Comparison of ENCODE assay signal across 8 mouse cellular contexts in genomic region chr4:134497986-134498731, GRCm38 (mm10). TPM values are rescaled to one million over a fixed set of nuclear protein-coding genes. Genes with fewer than 3 reads are reported as not detected.
A peak's percentile ranks its signal among the peaks of the same experiment; 100 is the strongest.
DNase-seq lines count a peak whose midpoint lies in the region; ATAC-seq and TF ChIP-seq lines count a peak whose summit lies in the region.

No protein-coding gene starts in this region.

- no peak for ATAC-seq in heart, postnatal 0 days (ENCODE audit: insufficient read depth, low read depth)
- no peak for ATAC-seq in liver, embryonic 15.5 days (ENCODE audit: insufficient read depth)

- H3K9me3 ChIP-seq in heart, postnatal 0 days (replicated peaks; ENCODE audit: control insufficient read depth, low read length), result no peaks in the 10 kb centered on the region
- no peaks in the 10 kb centered on the region for H3K9me3 ChIP-seq in liver, embryonic 15.5 days (replicated peaks)

- peak overlapping the region; percentile 96 for H3K4me2 ChIP-seq in heart, postnatal 0 days (ENCODE audit: low read depth, low read length)
- H3K4me2 ChIP-seq in liver, embryonic 15.5 days, result peak overlapping the region; percentile 94

- no peak overlapping the region for H3K9ac ChIP-seq in heart, postnatal 0 days (replicated peaks; ENCODE audit: low read depth, low read length)
- H3K9ac ChIP-seq in liver, embryonic 15.5 days, result no peak overlapping the region

- WGBS in heart, postnatal 0 days, result 53% methylated on average over 12 of the region's 12 CpGs
- 60% methylated on average over 12 of the region's 12 CpGs for WGBS in liver, embryonic 15.5 days (ENCODE audit: insufficient replicate concordance)

- H3K4me3 ChIP-seq in heart, postnatal 0 days (ENCODE audit: low read depth, low read length), result no peak overlapping the region
- peak overlapping the region; percentile 62 for H3K4me3 ChIP-seq in liver, embryonic 15.5 days (replicated peaks)

- H3K27ac ChIP-seq in heart, postnatal 0 days (ENCODE audit: low read depth), result no peak overlapping the region
- no peak overlapping the region for H3K27ac ChIP-seq in liver, embryonic 15.5 days (replicated peaks)

- TF ChIP-seq CTCF in heart, postnatal 0 days (IDR thresholded peaks at IDR 0.05; ENCODE audit: low read depth), result no peak
- no peak for TF ChIP-seq CTCF in brain, embryonic 14.5 days (IDR thresholded peaks at IDR 0.05; ENCODE audit: borderline replicate concordance, extremely low read depth, insufficient read depth, insufficient read length)

- no peak for TF ChIP-seq POLR2A in brain, embryonic 14.5 days (IDR thresholded peaks at IDR 0.05; ENCODE audit: borderline replicate concordance, extremely low read depth, insufficient read depth, insufficient read length, poor library complexity, severe bottlenecking)

- H3K4me1 ChIP-seq in heart, postnatal 0 days (ENCODE audit: control insufficient read depth, insufficient read depth), result peaks cover 36% of the 10 kb centered on the region
- peaks cover 62% of the 10 kb centered on the region for H3K4me1 ChIP-seq in liver, embryonic 15.5 days (replicated peaks)

- no peak for TF ChIP-seq EP300 in heart, postnatal 0 days (IDR thresholded peaks at IDR 0.05; ENCODE audit: low read depth)

- intact Hi-C loops in heart, postnatal 36 days (cut with DNase I), result no loop called here

- DNase-seq in heart, postnatal 0 days (ENCODE audit: low spot score), result no peak
- DNase-seq in heart, postnatal 36 days, result no peak
- peak; percentile 15 for DNase-seq in MEL-GATA-1-ER (ENCODE audit: extremely low read depth, low read depth)
- peak; percentile 57 for DNase-seq in brain, embryonic 14.5 days (ENCODE audit: low read depth)
- no peak for DNase-seq in layer of hippocampus, adult 11-12 months (ENCODE audit: low spot score)
- no peak for DNase-seq in embryo, embryonic 10 days (ENCODE audit: low spot score)
- no peak for DNase-seq in layer of hippocampus, postnatal 10 days (ENCODE audit: low spot score in 2 of 2)

- no peaks in the 10 kb centered on the region for H3K27me3 ChIP-seq in heart, postnatal 0 days (ENCODE audit: control insufficient read depth, insufficient read depth, low read length)
- peaks cover 4% of the 10 kb centered on the region; the same call in 1 of the 2 replicates for H3K27me3 ChIP-seq in liver, embryonic 15.5 days

- no peaks in the 10 kb centered on the region for H3K36me3 ChIP-seq in heart, postnatal 0 days (replicated peaks; ENCODE audit: control insufficient read depth, insufficient read depth, low read length)
- H3K36me3 ChIP-seq in liver, embryonic 15.5 days (replicated peaks), result no peaks in the 10 kb centered on the region

RNA-seq across cellular contexts. Expression of gene Paqr7, which starts 1.7 kb away (rescaled TPM):
- 13.1 and 25.4 TPM in 2 replicates for total RNA-seq in heart, postnatal 0 days (2014; rRNA removed; ENCODE audit: low replicate concordance)
- 15.4 and 18.7 TPM in 2 replicates for polyA plus RNA-seq in heart, postnatal 0 days (2015; fragmentation: Nextera tagmentation; extraction: Ambion mirVana)
- total RNA-seq in heart, postnatal 36 days (2021), result 10 to 100 TPM; 19.0 to 24.0 TPM
- polyA plus RNA-seq in brain, embryonic 14.5 days (2012; rRNA removed), result 19.6 and 21.3 TPM in 2 replicates
- polyA plus RNA-seq in liver, embryonic 15.5 days (2015; fragmentation: Nextera tagmentation; extraction: Ambion mirVana), result 7.8 and 8.4 TPM in 2 replicates
- total RNA-seq in layer of hippocampus, postnatal 10 days (2021), result 10 to 100 TPM; 50.0 to 51.9 TPM

RNA-seq across cellular contexts. Expression of gene Aunip, which starts 12.6 kb away (rescaled TPM):
- 2.7 and 3.1 TPM in 2 replicates for total RNA-seq in heart, postnatal 0 days (2014; rRNA removed; ENCODE audit: low replicate concordance)
- polyA plus RNA-seq in heart, postnatal 0 days (2015; fragmentation: Nextera tagmentation; extraction: Ambion mirVana), result 1.8 and 2.5 TPM in 2 replicates
- total RNA-seq in heart, postnatal 36 days (2021), result under 1 TPM in 1 of 2 experiments, not detected in 1; 0.22 TPM
- 2.8 and 3.9 TPM in 2 replicates for polyA plus RNA-seq in brain, embryonic 14.5 days (2012; rRNA removed)
- polyA plus RNA-seq in liver, embryonic 15.5 days (2015; fragmentation: Nextera tagmentation; extraction: Ambion mirVana), result 14.0 and 18.9 TPM in 2 replicates
- total RNA-seq in layer of hippocampus, postnatal 10 days (2021), result under 1 TPM; 0.48 to 0.78 TPM

RNA-seq across cellular contexts. Expression of gene Stmn1, which starts 30.0 kb away (rescaled TPM):
- 149 and 227 TPM in 2 replicates for total RNA-seq in heart, postnatal 0 days (2014; rRNA removed; ENCODE audit: low replicate concordance)
- polyA plus RNA-seq in heart, postnatal 0 days (2015; fragmentation: Nextera tagmentation; extraction: Ambion mirVana), result 372 and 387 TPM in 2 replicates
- 10 to 100 TPM; 28.4 to 28.9 TPM for total RNA-seq in heart, postnatal 36 days (2021)
- 1,070 and 2,202 TPM in 2 replicates for polyA plus RNA-seq in brain, embryonic 14.5 days (2012; rRNA removed)
- 398 and 432 TPM in 2 replicates for polyA plus RNA-seq in liver, embryonic 15.5 days (2015; fragmentation: Nextera tagmentation; extraction: Ambion mirVana)
- total RNA-seq in layer of hippocampus, postnatal 10 days (2021), result 1,000 to 10,000 TPM; 1,050 to 1,137 TPM

RNA-seq across cellular contexts. Expression of gene Mtfr1l, which starts 37.0 kb away (rescaled TPM):
- total RNA-seq in heart, postnatal 0 days (2014; rRNA removed; ENCODE audit: low replicate concordance), result 145 and 159 TPM in 2 replicates
- 191 and 207 TPM in 2 replicates for polyA plus RNA-seq in heart, postnatal 0 days (2015; fragmentation: Nextera tagmentation; extraction: Ambion mirVana)
- total RNA-seq in heart, postnatal 36 days (2021), result 100 to 1,000 TPM; 178 to 188 TPM
- 152 and 168 TPM in 2 replicates for polyA plus RNA-seq in brain, embryonic 14.5 days (2012; rRNA removed)
- 39.6 and 40.3 TPM in 2 replicates for polyA plus RNA-seq in liver, embryonic 15.5 days (2015; fragmentation: Nextera tagmentation; extraction: Ambion mirVana)
- 10 to 100 TPM; 82.0 to 86.7 TPM for total RNA-seq in layer of hippocampus, postnatal 10 days (2021)

RNA-seq across cellular contexts. Expression of gene Selenon, which starts 53.8 kb away (rescaled TPM):
- total RNA-seq in heart, postnatal 0 days (2014; rRNA removed; ENCODE audit: low replicate concordance), result 18.2 and 30.5 TPM in 2 replicates
- 6.8 and 7.2 TPM in 2 replicates for polyA plus RNA-seq in heart, postnatal 0 days (2015; fragmentation: Nextera tagmentation; extraction: Ambion mirVana)
- total RNA-seq in heart, postnatal 36 days (2021), result 10 to 100 TPM; 19.8 to 21.1 TPM
- 46.3 and 55.6 TPM in 2 replicates for polyA plus RNA-seq in brain, embryonic 14.5 days (2012; rRNA removed)
- polyA plus RNA-seq in liver, embryonic 15.5 days (2015; fragmentation: Nextera tagmentation; extraction: Ambion mirVana), result 4.1 and 6.6 TPM in 2 replicates
- total RNA-seq in layer of hippocampus, postnatal 10 days (2021), result 10 to 100 TPM; 16.9 TPM

Comparison
In these comparisons a context has a peak if more than half of its experiments do, and no peak if none do; other contexts are left out.
1. DNase-seq: peak in MEL-GATA-1-ER (single experiment) and brain, embryonic 14.5 days (single experiment); none in heart, postnatal 0 days (single experiment), heart, postnatal 36 days (0 of 2), layer of hippocampus, adult 11-12 months (single experiment), embryo, embryonic 10 days (single experiment) and layer of hippocampus, postnatal 10 days (0 of 2).